Mouse (Mus musculus): ENCODE results near the gene Aqp11.
A peak's percentile ranks its signal among the peaks of the same experiment; 100 is the strongest.

Aqp11 gene

GRCm38 (mm10) chr7:97747787-97748497, 9.9 kb upstream of the Aqp11 start:
- peak; percentile 82 to 84 for DNase-seq (ENCODE audit: low spot score in 2 of 2)

- no peak for DNase-seq (ENCODE audit: low spot score in 2 of 2)
These were observed 9.2 kb upstream of the Aqp11 start for GRCm38 (mm10) chr7:97747176-97747707.

GRCm38 (mm10) chr7:97745299-97745698, 7.2 kb upstream of the Aqp11 start:
- peak; percentile 46 to 50 for DNase-seq (ENCODE audit: low spot score in 2 of 2)

- no peak for DNase-seq (ENCODE audit: low spot score in 2 of 2)
These were observed 3.7 kb upstream of the Aqp11 start for GRCm38 (mm10) chr7:97741756-97742291.

- no peak for DNase-seq (ENCODE audit: low spot score in 2 of 2)
These were observed 2.9 kb upstream of the Aqp11 start for GRCm38 (mm10) chr7:97740948-97741347.

- no peak for DNase-seq (ENCODE audit: low spot score in 2 of 2)
These were observed 842 bp downstream of the Aqp11 start for GRCm38 (mm10) chr7:97737256-97737637.

GRCm38 (mm10) chr7:97735886-97736420, 2.1 kb downstream of the Aqp11 start:
- DNase-seq (ENCODE audit: low spot score in 2 of 2), result no peak

- no peak for DNase-seq (ENCODE audit: low spot score in 2 of 2)
These were observed 3.1 kb downstream of the Aqp11 start for GRCm38 (mm10) chr7:97735021-97735420.

GRCm38 (mm10) chr7:97733606-97734005, 4.5 kb downstream of the Aqp11 start:
- DNase-seq (ENCODE audit: low spot score in 2 of 2), result no peak

- DNase-seq (ENCODE audit: low spot score in 2 of 2), result no peak
These were observed 7.7 kb downstream of the Aqp11 start for GRCm38 (mm10) chr7:97730427-97730826.

- DNase-seq (ENCODE audit: low spot score in 2 of 2), result no peak
These were observed 9.1 kb downstream of the Aqp11 start for GRCm38 (mm10) chr7:97728666-97729614.

- DNase-seq (ENCODE audit: low spot score in 2 of 2), result no peak
These were observed 11.3 kb downstream of the Aqp11 start for GRCm38 (mm10) chr7:97726778-97727177.

GRCm38 (mm10) chr7:97726080-97726479, 12.0 kb downstream of the Aqp11 start:
- no peak for DNase-seq (ENCODE audit: low spot score in 2 of 2)

GRCm38 (mm10) chr7:97725401-97725800, 12.7 kb downstream of the Aqp11 start:
- no peak for DNase-seq (ENCODE audit: low spot score in 2 of 2)

- DNase-seq (ENCODE audit: low spot score in 2 of 2), result no peak
These were observed 14.2 kb downstream of the Aqp11 start for GRCm38 (mm10) chr7:97723646-97724538.

- no peak for DNase-seq (ENCODE audit: low spot score in 2 of 2)
These were observed 15.7 kb downstream of the Aqp11 start for GRCm38 (mm10) chr7:97722278-97722918.

GRCm38 (mm10) chr7:97720109-97720508, 18.0 kb downstream of the Aqp11 start:
- DNase-seq (ENCODE audit: low spot score in 2 of 2), result no peak

GRCm38 (mm10) chr7:97719078-97719477, 19.0 kb downstream of the Aqp11 start:
- no peak for DNase-seq (ENCODE audit: low spot score in 2 of 2)

GRCm38 (mm10) chr7:97717326-97717725, 20.8 kb downstream of the Aqp11 start:
- DNase-seq (ENCODE audit: low spot score in 2 of 2), result no peak

- no peak for DNase-seq (ENCODE audit: low spot score in 2 of 2)
These were observed 23.4 kb downstream of the Aqp11 start for GRCm38 (mm10) chr7:97714651-97715050.
